Comparison of ENCODE assay signal across 27 mouse cellular contexts in genomic region chr11:66625491-66625890, GRCm38 (mm10).
"Had no signal": no experiment of that assay in that cellular context is flagged by ENCODE, and none has a peak within 500 bp of the region (broad histone marks: within the 10 kb centered on the region; RNA-seq: fewer than 3 reads in every experiment).

No protein-coding gene starts in this region.

- H3K4me2 ChIP-seq: limb, embryonic 12.5 days; limb, embryonic 15.5 days; liver, embryonic 12.5 days; liver, embryonic 15.5 days; lung, embryonic 15.5 days; midbrain, embryonic 13.5 days; neural tube, embryonic 13.5 days had no signal

- H3K9ac ChIP-seq: limb, embryonic 12.5 days; limb, embryonic 15.5 days; liver, embryonic 12.5 days; liver, embryonic 15.5 days; lung, embryonic 15.5 days; midbrain, embryonic 13.5 days; neural tube, embryonic 13.5 days had no signal

- ATAC-seq: inflammation-experienced regulatory T-cells, adult 6 months; intestine, embryonic 16.5 days; liver, embryonic 12.5 days; midbrain, embryonic 13.5 days; midbrain, embryonic 16.5 days had no signal

- H3K36me3 ChIP-seq: limb, embryonic 12.5 days; limb, embryonic 15.5 days; liver, embryonic 12.5 days; liver, embryonic 15.5 days; lung, embryonic 15.5 days; midbrain, embryonic 10.5 days; midbrain, embryonic 13.5 days; neural tube, embryonic 13.5 days had no signal

- H3K27ac ChIP-seq: limb, embryonic 12.5 days; limb, embryonic 15.5 days; liver, embryonic 12.5 days; liver, embryonic 15.5 days; lung, embryonic 15.5 days; midbrain, embryonic 10.5 days; midbrain, embryonic 13.5 days; neural tube, embryonic 13.5 days; stomach, postnatal 0 days had no signal

- H3K4me1 ChIP-seq: limb, embryonic 12.5 days; limb, embryonic 15.5 days; liver, embryonic 12.5 days; liver, embryonic 15.5 days; lung, embryonic 15.5 days; megakaryocyte, embryonic 14.5 days; midbrain, embryonic 10.5 days; midbrain, embryonic 13.5 days; neural tube, embryonic 13.5 days had no signal

- H3K27me3 ChIP-seq: limb, embryonic 12.5 days; limb, embryonic 15.5 days; liver, embryonic 12.5 days; liver, embryonic 15.5 days; lung, embryonic 15.5 days; megakaryocyte, embryonic 14.5 days; midbrain, embryonic 13.5 days; neural tube, embryonic 13.5 days had no signal

- DNase-seq: kidney, adult 18-20 months; kidney, adult 9 months; kidney, postnatal 14 days; kidney, postnatal 4 days; left cerebral cortex, postnatal 4 days; lung, adult 18-20 months; lung, postnatal 10 days; lung, postnatal 36 days; right cerebral cortex, postnatal 14 days; right cerebral cortex, postnatal 4 days; thymus, adult 2 months; thymus, postnatal 14 days; thymus, postnatal 4 days had no signal

- H3K4me3 ChIP-seq: limb, embryonic 12.5 days; limb, embryonic 15.5 days; liver, embryonic 12.5 days; liver, embryonic 15.5 days; lung, embryonic 15.5 days; megakaryocyte, embryonic 14.5 days; midbrain, embryonic 10.5 days; midbrain, embryonic 13.5 days; myocyte; neural tube, embryonic 13.5 days had no signal

- H3K9me3 ChIP-seq: limb, embryonic 12.5 days; limb, embryonic 15.5 days; liver, embryonic 12.5 days; liver, embryonic 15.5 days; lung, embryonic 15.5 days; midbrain, embryonic 10.5 days; midbrain, embryonic 13.5 days; neural tube, embryonic 13.5 days had no signal
